Mouse (Mus musculus): ENCODE measurements around the gene 1700080E11Rik.
"Not testable (repeated sequence)": the region's sequence is repeated elsewhere in the genome, so short reads cannot be mapped to it uniquely, and the experiment has no call there.

The 1700080E11Rik gene

GRCm38 (mm10) chr9:105144992-105145391, at the start of gene 1700080E11Rik:
Gene 1700080E11Rik, minus strand, starts transcription at chr9:105145092.
- DNase-seq, result no peak

DNA sequence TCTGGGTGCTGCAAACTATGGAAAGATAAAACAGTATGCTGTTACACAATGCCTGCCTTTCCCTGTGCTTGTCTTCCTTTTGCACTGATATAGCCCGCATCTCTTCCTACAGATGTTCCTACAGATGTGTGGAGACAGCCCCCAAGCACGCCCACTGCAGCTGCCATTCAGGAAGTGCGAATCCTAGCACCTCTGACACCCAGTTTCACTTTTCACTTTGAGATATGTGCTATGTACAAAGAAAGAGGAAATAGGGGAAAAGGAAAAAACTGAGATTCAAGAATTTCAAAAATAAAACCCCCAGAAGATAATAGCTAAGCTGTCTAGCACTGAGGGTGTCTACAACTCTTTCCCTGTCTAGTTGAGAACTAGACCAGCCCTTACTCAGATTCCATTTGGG, 41.8 kb upstream of the 1700080E11Rik start:
- no peak for DNase-seq

DNA sequence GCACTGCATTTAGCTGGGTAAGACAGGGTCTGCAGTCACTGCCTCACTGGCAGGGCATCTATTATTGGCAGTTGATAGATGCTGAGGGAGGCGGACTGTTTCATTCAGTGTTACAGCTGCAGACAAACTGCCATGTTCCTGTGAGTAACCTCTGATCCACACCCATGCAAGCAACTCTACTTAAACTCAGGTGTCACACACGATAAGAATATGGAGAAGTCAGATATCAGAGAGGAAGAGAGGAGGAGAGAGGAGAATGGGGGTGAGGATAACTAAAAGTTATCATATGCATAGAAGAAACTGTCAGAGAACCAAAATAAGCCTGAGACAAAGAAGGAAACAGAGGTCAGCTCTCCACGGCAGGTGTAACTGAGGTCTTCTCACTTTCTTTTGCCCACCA, 37.5 kb upstream of the 1700080E11Rik start:
- no peak for DNase-seq

- no peak for DNase-seq
Measured at GRCm38 (mm10) chr9:105139204-105139603, 5.7 kb downstream of the 1700080E11Rik start.

- no peak for DNase-seq
Measured at GRCm38 (mm10) chr9:105136404-105136803, 8.5 kb downstream of the 1700080E11Rik start.

- DNase-seq, result no peak
Measured at GRCm38 (mm10) chr9:105134536-105134935, 10.4 kb downstream of the 1700080E11Rik start.

DNA sequence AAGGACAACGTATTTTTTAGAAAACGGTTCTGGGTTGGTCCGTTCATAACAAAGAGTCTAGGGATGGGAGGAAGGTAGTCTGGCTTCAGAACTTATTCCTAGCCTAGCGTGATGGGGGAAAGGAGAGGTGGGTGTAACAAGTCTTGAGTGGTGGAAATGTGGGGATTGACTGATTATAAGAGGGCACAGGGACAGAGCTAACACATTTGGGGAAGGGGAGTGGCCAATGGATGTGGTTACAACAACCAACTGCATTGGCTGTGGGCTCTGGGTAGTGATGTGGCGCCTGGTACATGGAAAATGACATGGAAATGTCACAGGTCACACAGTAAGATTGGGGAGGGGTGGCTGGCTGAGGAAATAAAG, 12.9 kb downstream of the 1700080E11Rik start:
- no peak for DNase-seq

DNA sequence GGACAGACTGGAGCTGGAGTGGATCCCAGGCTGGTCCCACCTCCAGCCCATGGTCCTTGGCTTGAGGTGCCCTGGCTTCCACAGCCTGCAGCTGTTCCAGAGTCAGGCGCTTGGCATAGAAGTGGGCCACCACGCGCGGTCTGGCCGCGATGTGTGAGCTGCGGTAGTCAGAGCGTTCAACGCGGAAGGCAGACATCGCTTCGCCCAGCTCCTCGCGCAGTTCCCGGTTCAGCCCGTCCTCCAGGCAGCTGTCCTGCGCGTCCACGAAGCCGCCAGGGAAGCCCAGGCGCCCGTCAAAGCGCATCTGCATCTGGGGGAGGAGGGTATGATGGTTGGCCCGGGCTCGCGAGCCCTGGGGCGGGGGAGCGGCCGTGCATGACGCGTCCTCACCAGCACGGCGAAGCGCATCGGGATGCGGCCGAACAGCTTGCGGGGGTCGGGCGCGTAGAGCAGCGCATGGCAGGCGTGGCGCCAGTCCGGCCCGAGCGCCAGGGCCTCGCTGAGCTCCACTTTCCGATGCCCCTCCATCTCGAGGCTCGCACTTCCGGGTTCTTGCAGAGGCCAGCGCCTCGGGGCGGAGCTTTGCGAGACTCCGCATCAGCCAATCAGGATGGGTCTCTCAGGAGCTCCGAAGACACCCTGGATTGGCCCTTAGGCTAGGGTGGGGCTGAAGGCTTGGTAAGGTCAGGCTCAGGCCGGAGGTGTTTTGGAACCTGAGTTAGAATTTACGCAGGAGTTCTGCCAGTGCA, 13.5 kb downstream of the 1700080E11Rik start, which contains the start of gene Nudt16:
Gene Nudt16 (minus strand): TSS at position 572 of the 749 bp plus-strand sequence.
- peak; percentile 76 for DNase-seq

DNA sequence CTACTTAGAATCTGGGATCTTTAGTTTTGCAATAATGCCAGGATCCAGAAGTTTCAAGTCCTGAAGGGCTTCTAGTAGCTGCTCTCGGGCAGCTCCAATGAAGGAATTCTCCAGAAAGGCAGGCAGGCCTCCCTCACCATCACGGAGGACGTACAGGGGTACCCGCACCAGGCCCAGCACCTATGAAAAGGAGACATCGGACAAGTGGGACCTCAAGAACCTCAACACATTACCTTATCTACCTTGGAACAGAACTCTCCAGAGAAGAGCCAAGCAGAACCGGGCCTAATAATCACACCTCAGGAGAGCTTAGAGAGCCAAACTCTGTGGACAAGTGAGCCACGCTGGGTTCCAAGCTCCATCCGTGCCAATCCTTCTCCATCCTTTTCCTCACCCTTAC, 14.6 kb downstream of the 1700080E11Rik start:
- no peak for DNase-seq

- not testable (repeated sequence) for DNase-seq
Measured at GRCm38 (mm10) chr9:105125206-105125605, 19.7 kb downstream of the 1700080E11Rik start.

- DNase-seq, result no peak
Measured at GRCm38 (mm10) chr9:105103893-105104292, 41.0 kb downstream of the 1700080E11Rik start.

DNA sequence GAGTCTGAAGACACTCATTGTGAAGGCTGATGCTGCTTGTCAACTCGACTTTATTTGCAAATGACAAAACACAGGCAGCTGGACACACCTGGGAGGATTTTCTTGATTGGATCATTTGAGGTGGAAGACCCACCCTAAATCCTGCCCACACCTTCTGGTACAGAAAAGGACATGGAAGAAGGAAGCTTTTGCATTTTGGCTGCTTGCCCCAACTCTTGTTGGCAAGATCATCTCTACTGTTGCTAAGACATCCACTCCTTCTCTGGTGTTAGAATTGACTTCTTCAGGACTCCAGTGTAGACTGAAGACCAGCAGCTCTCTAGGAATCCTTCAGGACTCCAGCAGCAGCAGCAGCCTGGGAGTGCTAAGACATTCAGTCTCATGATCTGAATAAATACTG, 43.0 kb downstream of the 1700080E11Rik start:
- no peak for DNase-seq

GRCm38 (mm10) chr9:105100807-105101570, 43.9 kb downstream of the 1700080E11Rik start:
- no peak for DNase-seq

Measured in right cerebral cortex, postnatal 4 days (tissue).